Mouse (Mus musculus): ENCODE measurements at regions not wholly inside any gene's neighbourhood (a gene's known extent, or its start where the extent isn't known, plus 50 kb on each side); places are given as distances from the start of the nearest gene placed in this dataset.

GRCm38 (mm10) chr13:101235110-101235509, 401.9 kb upstream of the Slc30a5 start:
- peaks cover 12% of the 10 kb centered on the region for H3K4me1 ChIP-seq (ENCODE audit: insufficient read depth, low read length)
- DNase-seq (ENCODE audit: low spot score) (no peak), ATAC-seq (ENCODE audit: low FRiP score) (no peak)
- no peaks in the 10 kb centered on the region for H3K36me3 ChIP-seq (ENCODE audit: insufficient read depth, low read length)
- H3K27ac ChIP-seq (ENCODE audit: low read depth, low read length) = no peak overlapping the region
- WGBS = 31% methylated on average over 3 of the region's 3 CpGs
- TF ChIP-seq CTCF (IDR thresholded peaks at IDR 0.05) = no peak
- H3K27me3 ChIP-seq (ENCODE audit: insufficient read depth, low read length) = no peaks in the 10 kb centered on the region
- H3K9me3 ChIP-seq (ENCODE audit: low read length) = no peaks in the 10 kb centered on the region
- no peak overlapping the region for H3K9ac ChIP-seq (replicated peaks; ENCODE audit: low read length, poor library complexity, severe bottlenecking)
- H3K4me2 ChIP-seq (ENCODE audit: low read depth, low read length, poor library complexity, severe bottlenecking) = no peak overlapping the region
- H3K4me3 ChIP-seq (ENCODE audit: low read depth, low read length) = no peak overlapping the region

DNA sequence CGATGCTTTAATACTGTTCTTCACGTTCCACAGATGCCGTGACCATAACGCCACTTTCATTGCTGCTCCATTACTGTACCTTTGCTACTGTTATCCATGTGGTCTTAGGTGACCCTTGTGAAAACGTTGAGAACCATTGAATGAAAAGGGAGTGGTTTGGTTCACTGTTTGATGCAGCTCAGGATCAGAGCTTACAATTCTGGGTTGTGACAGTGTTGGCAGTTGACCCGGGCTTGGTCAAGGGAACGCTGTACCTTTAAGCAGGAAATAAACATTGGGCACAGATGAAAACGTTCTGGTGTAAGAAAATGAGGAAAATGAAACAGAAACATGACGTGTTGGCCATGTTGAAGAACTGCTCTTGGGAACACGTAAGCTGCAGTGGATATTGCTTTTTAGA, 401.3 kb upstream of the Slc30a5 start:
- Histone ChIP-seq H3K36me3 (ENCODE audit: insufficient read depth, low read length) (no peaks in the 10 kb centered on the region), H3K27ac (ENCODE audit: low read depth, low read length) (peak overlapping the region; percentile 69; the same call in 1 of the 2 replicates), H3K4me2 (ENCODE audit: low read depth, low read length, poor library complexity, severe bottlenecking) (0 out of 2 replicates have a peak overlapping the region, but pooled peaks have one; percentile 20), H3K4me1 (ENCODE audit: insufficient read depth, low read length) (peaks cover 12% of the 10 kb centered on the region), H3K9ac (replicated peaks; ENCODE audit: low read length, poor library complexity, severe bottlenecking) (no peak overlapping the region), H3K4me3 (ENCODE audit: low read depth, low read length) (no peak overlapping the region), H3K27me3 (ENCODE audit: insufficient read depth, low read length) (no peaks in the 10 kb centered on the region), H3K9me3 (ENCODE audit: low read length) (no peaks in the 10 kb centered on the region)
- ATAC-seq (ENCODE audit: low FRiP score) (no peak), DNase-seq (ENCODE audit: low spot score) (no peak)
- WGBS = 66% methylated on average over 10 of the region's 10 CpGs
- no peak for TF ChIP-seq CTCF (IDR thresholded peaks at IDR 0.05)

GRCm38 (mm10) chr13:101233843-101234281, 400.6 kb upstream of the Slc30a5 start:
- no peak overlapping the region for H3K9ac ChIP-seq (replicated peaks; ENCODE audit: low read length, poor library complexity, severe bottlenecking)
- no peak for TF ChIP-seq CTCF (IDR thresholded peaks at IDR 0.05)
- ATAC-seq (ENCODE audit: low FRiP score) (peak; percentile 82), DNase-seq (ENCODE audit: low spot score) (peak; percentile 74)
- H3K27ac ChIP-seq (ENCODE audit: low read depth, low read length) = peak overlapping the region; percentile 69
- no peaks in the 10 kb centered on the region for H3K27me3 ChIP-seq (ENCODE audit: insufficient read depth, low read length)
- WGBS = 13% methylated on average over 5 of the region's 5 CpGs
- H3K36me3 ChIP-seq (ENCODE audit: insufficient read depth, low read length) = no peaks in the 10 kb centered on the region
- peaks cover 12% of the 10 kb centered on the region for H3K4me1 ChIP-seq (ENCODE audit: insufficient read depth, low read length)
- no peak overlapping the region for H3K4me3 ChIP-seq (ENCODE audit: low read depth, low read length)
- H3K9me3 ChIP-seq (ENCODE audit: low read length) = no peaks in the 10 kb centered on the region
- peak overlapping the region; percentile 20 for H3K4me2 ChIP-seq (ENCODE audit: low read depth, low read length, poor library complexity, severe bottlenecking)

DNA sequence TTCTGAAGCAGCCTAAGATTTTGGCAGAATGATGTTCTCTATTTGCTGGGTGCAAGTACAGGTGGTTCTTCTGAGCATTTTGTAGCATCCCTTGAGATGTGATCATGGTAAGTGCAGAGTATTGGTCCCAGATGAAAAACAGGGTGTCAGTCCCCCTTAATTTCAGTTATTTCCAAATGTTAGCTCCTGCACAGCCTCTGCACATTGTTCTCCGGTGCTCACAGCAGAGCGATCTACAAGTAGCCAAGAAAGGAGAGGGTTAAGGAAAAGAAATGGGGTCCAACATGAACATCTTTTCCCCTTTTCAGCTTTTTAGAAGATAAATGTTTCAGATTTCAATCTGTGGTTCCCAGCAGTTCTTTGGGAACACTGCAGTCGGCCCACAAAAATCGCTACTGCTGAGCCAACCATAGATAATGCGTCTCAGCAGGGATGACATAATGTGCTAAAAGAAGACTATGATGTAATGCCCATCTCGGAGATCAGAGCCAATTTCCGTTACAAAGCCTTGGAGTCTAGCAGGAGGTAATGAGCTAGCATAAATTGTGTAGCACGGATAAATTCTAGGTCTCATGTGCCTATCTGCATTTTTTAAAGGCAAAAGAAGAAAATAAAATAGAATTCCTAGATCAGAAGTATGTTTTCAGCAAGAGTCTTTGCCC, 400.1 kb upstream of the Slc30a5 start:
- WGBS = 8% methylated on average over 8 of the region's 8 CpGs
- Histone ChIP-seq H3K9ac (replicated peaks; ENCODE audit: low read length, poor library complexity, severe bottlenecking) (no peak overlapping the region), H3K9me3 (ENCODE audit: low read length) (no peaks in the 10 kb centered on the region), H3K27ac (ENCODE audit: low read depth, low read length) (peak overlapping the region; percentile 69), H3K4me3 (ENCODE audit: low read depth, low read length) (no peak overlapping the region), H3K4me1 (ENCODE audit: insufficient read depth, low read length) (peaks cover 12% of the 10 kb centered on the region), H3K27me3 (ENCODE audit: insufficient read depth, low read length) (no peaks in the 10 kb centered on the region), H3K4me2 (ENCODE audit: low read depth, low read length, poor library complexity, severe bottlenecking) (peak overlapping the region; percentile 20), H3K36me3 (ENCODE audit: insufficient read depth, low read length) (no peaks in the 10 kb centered on the region)
- peak; percentile 94 for ATAC-seq (ENCODE audit: low FRiP score)
- peak; percentile 95 for DNase-seq (ENCODE audit: low spot score)
- TF ChIP-seq CTCF (IDR thresholded peaks at IDR 0.05) = no peak

DNA sequence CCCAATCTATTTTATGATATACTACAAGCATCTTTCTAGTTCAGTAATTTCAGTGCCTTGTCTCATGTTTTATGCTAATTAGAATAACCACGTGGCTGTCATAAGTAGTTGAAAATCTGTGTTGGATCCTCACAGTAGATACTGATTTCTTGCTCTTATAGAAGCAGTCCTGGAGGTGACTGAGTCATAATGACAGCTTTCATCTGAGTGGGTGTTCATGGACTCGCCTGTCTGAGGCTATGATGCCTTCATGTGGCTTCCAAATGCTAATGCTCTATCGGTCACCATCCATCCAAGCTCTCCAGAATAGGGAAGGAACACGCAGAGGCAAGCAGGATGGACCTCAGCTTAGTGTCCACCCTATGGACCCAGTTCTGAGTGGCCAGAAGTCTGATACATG, 396.6 kb upstream of the Slc30a5 start:
- ATAC-seq (ENCODE audit: low FRiP score) (no peak), DNase-seq (ENCODE audit: low spot score) (no peak)
- Histone ChIP-seq H3K4me1 (ENCODE audit: insufficient read depth, low read length) (peaks cover 12% of the 10 kb centered on the region), H3K4me3 (ENCODE audit: low read depth, low read length) (no peak overlapping the region), H3K4me2 (ENCODE audit: low read depth, low read length, poor library complexity, severe bottlenecking) (no peak overlapping the region), H3K27me3 (ENCODE audit: insufficient read depth, low read length) (no peaks in the 10 kb centered on the region), H3K36me3 (ENCODE audit: insufficient read depth, low read length) (no peaks in the 10 kb centered on the region), H3K9ac (replicated peaks; ENCODE audit: low read length, poor library complexity, severe bottlenecking) (no peak overlapping the region), H3K9me3 (ENCODE audit: low read length) (no peaks in the 10 kb centered on the region), H3K27ac (ENCODE audit: low read depth, low read length) (no peak overlapping the region)
- 88% methylated on average over 4 of the region's 4 CpGs for WGBS
- TF ChIP-seq CTCF (IDR thresholded peaks at IDR 0.05) = no peak

DNA sequence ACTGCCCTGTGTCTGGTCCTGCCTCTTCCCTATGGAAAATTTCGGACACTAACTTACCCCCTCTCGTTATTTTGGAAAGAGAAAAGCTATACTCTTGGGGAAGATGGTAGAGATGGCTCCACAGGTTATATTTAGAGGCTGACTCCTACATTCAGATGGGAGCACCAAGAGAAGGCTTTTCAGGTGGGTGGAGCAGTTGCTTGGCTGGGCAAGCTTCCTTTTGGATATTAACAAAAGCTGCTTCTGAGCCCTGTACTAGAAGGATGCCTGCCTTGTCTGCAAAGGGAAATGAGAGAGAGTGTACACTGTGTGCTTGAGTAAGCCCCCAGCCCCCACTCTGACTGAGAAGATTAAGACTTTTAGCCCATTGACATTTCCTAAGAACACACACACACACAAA, 392.1 kb upstream of the Slc30a5 start:
- ATAC-seq (ENCODE audit: low FRiP score) = no peak
- H3K9ac ChIP-seq (replicated peaks; ENCODE audit: low read length, poor library complexity, severe bottlenecking) = no peak overlapping the region
- no peak for DNase-seq (ENCODE audit: low spot score)
- no peaks in the 10 kb centered on the region for H3K9me3 ChIP-seq (ENCODE audit: low read length)
- WGBS = 84% methylated on average over 2 of the region's 2 CpGs
- no peaks in the 10 kb centered on the region for H3K4me1 ChIP-seq (ENCODE audit: insufficient read depth, low read length)
- TF ChIP-seq CTCF (IDR thresholded peaks at IDR 0.05) = no peak
- no peaks in the 10 kb centered on the region for H3K27me3 ChIP-seq (ENCODE audit: insufficient read depth, low read length)
- H3K27ac ChIP-seq (ENCODE audit: low read depth, low read length) = no peak overlapping the region
- H3K4me3 ChIP-seq (ENCODE audit: low read depth, low read length) = no peak overlapping the region
- no peaks in the 10 kb centered on the region for H3K36me3 ChIP-seq (ENCODE audit: insufficient read depth, low read length)
- H3K4me2 ChIP-seq (ENCODE audit: low read depth, low read length, poor library complexity, severe bottlenecking) = no peak overlapping the region

Data from midbrain, postnatal 0 days (tissue).